ENCODE assay signal across 8 mouse cellular contexts in genomic region chr17:34590154-34590987, GRCm38 (mm10). TPM values are rescaled to one million over a fixed set of nuclear protein-coding genes. Genes with fewer than 3 reads are reported as not detected.
DNase-seq lines count a peak whose midpoint lies in the region; ATAC-seq and TF ChIP-seq lines count a peak whose summit lies in the region.

No protein-coding gene starts in this region.

- peak overlapping the region; percentile 82 for H3K4me3 ChIP-seq in spleen, adult 2 months (ENCODE audit: extremely low read depth, insufficient read depth, insufficient read length)
- H3K4me3 ChIP-seq in limb, embryonic 11.5 days (ENCODE audit: low read depth, low read length), result peak overlapping the region; percentile 3; the same call in 1 of the 2 replicates
- peak overlapping the region; percentile 62 for H3K4me3 ChIP-seq in small intestine, adult 2 months (ENCODE audit: low read depth, low read length)

- H3K9me3 ChIP-seq in limb, embryonic 11.5 days (ENCODE audit: control insufficient read depth, low read length), result no peaks in the 10 kb centered on the region

- TF ChIP-seq POLR2A in spleen, adult 2 months (IDR thresholded peaks at IDR 0.05; ENCODE audit: low read depth, low read length), result no peak
- TF ChIP-seq POLR2A in small intestine, adult 2 months (IDR thresholded peaks at IDR 0.05; ENCODE audit: low read depth, low read length), result no peak

- ATAC-seq in limb, embryonic 11.5 days (ENCODE audit: insufficient number of reproducible peaks, low FRiP score, low TSS enrichment, low read depth), result no peak

- H3K4me2 ChIP-seq in limb, embryonic 11.5 days (ENCODE audit: low read depth, severe bottlenecking), result no peak overlapping the region

- DNase-seq in cerebellum, adult 11-12 months, result peak; percentile 63
- DNase-seq in cerebellum, postnatal 14 days, result no peak
- DNase-seq in spleen, adult 2 months (ENCODE audit: low read depth in 1 of 2, low spot score in 2 of 2), result no peak
- DNase-seq in spleen, postnatal 36 days (ENCODE audit: low spot score in 2 of 2), result no peak
- no peak for DNase-seq in limb, embryonic 11.5 days (ENCODE audit: low spot score)
- no peak for DNase-seq in layer of hippocampus, postnatal 10 days (ENCODE audit: low spot score in 2 of 2)
- no peak for DNase-seq in T-cell, adult 2 months (ENCODE audit: low spot score)

- H3K27me3 ChIP-seq in spleen, adult 2 months (ENCODE audit: control insufficient read depth, insufficient read depth, low read length), result no peaks in the 10 kb centered on the region
- no peaks in the 10 kb centered on the region for H3K27me3 ChIP-seq in limb, embryonic 11.5 days (ENCODE audit: control insufficient read depth, insufficient read depth, low read length)
- no peaks in the 10 kb centered on the region for H3K27me3 ChIP-seq in small intestine, adult 2 months (ENCODE audit: control insufficient read depth, insufficient read depth, low read length)

- peak overlapping the region; percentile 100 for H3K27ac ChIP-seq in spleen, adult 2 months (ENCODE audit: insufficient read depth, low read length)
- no peak overlapping the region; the same call in 1 of the 2 replicates for H3K27ac ChIP-seq in limb, embryonic 11.5 days (replicated peaks; ENCODE audit: low read depth, low read length)
- H3K27ac ChIP-seq in small intestine, adult 2 months (ENCODE audit: insufficient read depth, low read depth, low read length), result peak overlapping the region; percentile 80

- H3K4me1 ChIP-seq in spleen, adult 2 months (ENCODE audit: control insufficient read depth, insufficient read depth, insufficient read length), result peaks cover 14% of the 10 kb centered on the region; the same call in 1 of the 2 replicates
- peaks cover 49% of the 10 kb centered on the region for H3K4me1 ChIP-seq in limb, embryonic 11.5 days (ENCODE audit: control insufficient read depth, insufficient read depth, low read length)
- peaks cover 22% of the 10 kb centered on the region for H3K4me1 ChIP-seq in small intestine, adult 2 months (ENCODE audit: control insufficient read depth, insufficient read depth, insufficient read length, low read length)

- H3K36me3 ChIP-seq in spleen, adult 2 months (ENCODE audit: control insufficient read depth, insufficient read depth, low read length), result peaks cover 18% of the 10 kb centered on the region
- peaks cover 4% of the 10 kb centered on the region; the same call in 1 of the 2 replicates for H3K36me3 ChIP-seq in limb, embryonic 11.5 days (ENCODE audit: control insufficient read depth, insufficient read depth, low read length)
- H3K36me3 ChIP-seq in small intestine, adult 2 months (ENCODE audit: control insufficient read depth, insufficient read depth, low read length), result peaks cover 12% of the 10 kb centered on the region

- no peak for TF ChIP-seq CTCF in spleen, adult 2 months (IDR thresholded peaks at IDR 0.05; ENCODE audit: extremely low read depth, insufficient read depth, insufficient read length, insufficient replicate concordance)
- no peak for TF ChIP-seq CTCF in small intestine, adult 2 months (IDR thresholded peaks at IDR 0.05; ENCODE audit: extremely low read depth, insufficient read length, insufficient replicate concordance, low read depth, low read length)

- 40% methylated on average over 15 of the region's 15 CpGs for WGBS in spleen, adult 2 months
- WGBS in limb, embryonic 11.5 days, result 67% methylated on average over 15 of the region's 15 CpGs
- WGBS in small intestine, adult 2 months, result 73% methylated on average over 15 of the region's 15 CpGs

- no peak overlapping the region for H3K9ac ChIP-seq in limb, embryonic 11.5 days (ENCODE audit: low read length)

RNA-seq across cellular contexts. Expression of gene Pbx2, which starts 0.7 kb away (rescaled TPM):
- 60.4 and 69.5 TPM in 2 replicates for polyA plus RNA-seq in spleen, adult 2 months (2012; rRNA removed)
- polyA plus RNA-seq in limb, embryonic 11.5 days (2014; fragmentation: Nextera tagmentation; extraction: Ambion mirVana), result 21.5 and 22.0 TPM in 2 replicates
- polyA plus RNA-seq in small intestine, adult 2 months (2012; rRNA removed), result 16.1 and 32.2 TPM in 2 replicates
- 10 to 100 TPM; 36.0 to 40.1 TPM for total RNA-seq in layer of hippocampus, postnatal 10 days (2021)

RNA-seq across cellular contexts. Expression of gene Gpsm3, which starts 0.8 kb away (rescaled TPM):
- 68.8 and 91.0 TPM in 2 replicates for polyA plus RNA-seq in spleen, adult 2 months (2012; rRNA removed)
- polyA plus RNA-seq in limb, embryonic 11.5 days (2014; fragmentation: Nextera tagmentation; extraction: Ambion mirVana), result 4.0 and 4.7 TPM in 2 replicates
- 3.5 and 8.1 TPM in 2 replicates for polyA plus RNA-seq in small intestine, adult 2 months (2012; rRNA removed)
- total RNA-seq in layer of hippocampus, postnatal 10 days (2021), result 1 to 10 TPM; 2.3 to 4.3 TPM

RNA-seq across cellular contexts. Expression of gene Ager, which starts 7.3 kb away (rescaled TPM):
- 5.2 and 5.3 TPM in 2 replicates for polyA plus RNA-seq in spleen, adult 2 months (2012; rRNA removed)
- polyA plus RNA-seq in limb, embryonic 11.5 days (2014; fragmentation: Nextera tagmentation; extraction: Ambion mirVana), result 1.3 and 2.7 TPM in 2 replicates
- polyA plus RNA-seq in small intestine, adult 2 months (2012; rRNA removed), result 0.90 and 1.7 TPM in 2 replicates
- 1 to 10 TPM; 1.2 to 2.4 TPM for total RNA-seq in layer of hippocampus, postnatal 10 days (2021)

RNA-seq across cellular contexts. Expression of gene Rnf5, which starts 13.1 kb away (rescaled TPM):
- polyA plus RNA-seq in spleen, adult 2 months (2012; rRNA removed), result 54.1 and 61.8 TPM in 2 replicates
- polyA plus RNA-seq in limb, embryonic 11.5 days (2014; fragmentation: Nextera tagmentation; extraction: Ambion mirVana), result 111 TPM in 2 replicates
- polyA plus RNA-seq in small intestine, adult 2 months (2012; rRNA removed), result 66.7 and 147 TPM in 2 replicates
- total RNA-seq in layer of hippocampus, postnatal 10 days (2021), result 100 to 1,000 TPM in 1 of 2 experiments, 10 to 100 TPM in 1; 96.4 to 102 TPM

RNA-seq across cellular contexts. Expression of gene Agpat1, which starts 13.7 kb away (rescaled TPM):
- 156 and 187 TPM in 2 replicates for polyA plus RNA-seq in spleen, adult 2 months (2012; rRNA removed)
- 58.2 and 74.8 TPM in 2 replicates for polyA plus RNA-seq in limb, embryonic 11.5 days (2014; fragmentation: Nextera tagmentation; extraction: Ambion mirVana)
- 210 and 330 TPM in 2 replicates for polyA plus RNA-seq in small intestine, adult 2 months (2012; rRNA removed)
- 100 to 1,000 TPM; 164 to 172 TPM for total RNA-seq in layer of hippocampus, postnatal 10 days (2021)

Comparison
In these comparisons a context has a peak if more than half of its experiments do, and no peak if none do; other contexts are left out.
1. H3K4me3 ChIP-seq: peak in every context shown above with its lines; median percentile 82 in spleen, adult 2 months; 62 in small intestine, adult 2 months; 3 in limb, embryonic 11.5 days.